Mouse (Mus musculus) R1 (cell line): ENCODE measurements around the gene Nxt1.

ENCODE experiments used
- DNase-seq: peaks from one replicate; pipeline ENCODE4 v3.0.0-alpha.2; 2018; ENCODE audit warnings: low read depth, low spot score

The Nxt1 gene

GRCm38 (mm10) chr2:148672199-148673096, at the start of gene Nxt1:
TSS of gene Nxt1 (plus strand) at chr2:148672601.
- DNase-seq = peak; percentile 97

GRCm38 (mm10) chr2:148623067-148623466, 49.3 kb upstream of the Nxt1 start:
- no peak for DNase-seq

GRCm38 (mm10) chr2:148624484-148624883, 47.9 kb upstream of the Nxt1 start:
- no peak for DNase-seq

GRCm38 (mm10) chr2:148627011-148627471, 45.4 kb upstream of the Nxt1 start:
- DNase-seq = no peak

DNA sequence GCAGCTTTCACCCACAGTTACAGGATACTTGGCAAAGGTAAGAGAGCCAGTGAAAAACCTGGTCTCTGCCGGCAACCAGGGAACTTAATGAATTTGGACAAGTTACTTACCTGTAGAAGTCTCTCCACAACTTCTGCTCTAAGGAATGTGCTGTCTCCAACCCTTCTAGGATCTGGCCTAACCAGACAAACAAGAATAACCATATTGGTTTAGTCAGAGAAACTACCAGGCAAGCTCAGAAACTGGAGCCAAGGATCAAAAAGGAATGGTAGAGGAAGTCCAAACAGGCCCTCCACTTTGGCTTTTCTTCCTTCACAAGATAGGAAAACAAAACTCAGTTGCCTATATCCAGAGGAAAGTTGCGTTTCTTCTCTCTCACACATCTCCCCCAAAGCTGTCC, 41.4 kb upstream of the Nxt1 start:
- DNase-seq = no peak

DNA sequence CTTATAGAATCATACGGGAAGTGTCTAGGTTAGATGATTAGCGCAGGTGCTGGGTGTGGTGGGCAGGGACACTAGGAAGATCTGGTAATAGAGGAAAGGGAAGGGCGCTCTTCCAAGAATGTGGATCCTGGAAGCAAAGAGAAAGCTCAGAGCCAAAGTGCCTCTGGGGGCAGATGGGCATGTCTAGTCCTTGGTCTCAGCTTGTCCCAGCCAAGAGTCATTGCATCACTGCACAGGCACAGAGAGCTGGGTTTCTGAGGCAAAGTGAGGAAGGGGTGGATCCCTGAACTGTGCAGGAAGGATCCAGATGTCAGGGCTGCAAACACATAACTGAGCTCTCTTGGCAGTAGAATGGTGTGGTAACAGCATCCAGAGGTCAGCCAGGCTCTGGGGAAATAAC, 40.8 kb upstream of the Nxt1 start:
- no peak for DNase-seq

- no peak for DNase-seq
These were observed 37.9 kb upstream of the Nxt1 start for GRCm38 (mm10) chr2:148634466-148634865.

GRCm38 (mm10) chr2:148642610-148643370, 29.6 kb upstream of the Nxt1 start:
- no peak for DNase-seq

- DNase-seq = no peak
These were observed 27.9 kb upstream of the Nxt1 start for GRCm38 (mm10) chr2:148644421-148645000.

DNA sequence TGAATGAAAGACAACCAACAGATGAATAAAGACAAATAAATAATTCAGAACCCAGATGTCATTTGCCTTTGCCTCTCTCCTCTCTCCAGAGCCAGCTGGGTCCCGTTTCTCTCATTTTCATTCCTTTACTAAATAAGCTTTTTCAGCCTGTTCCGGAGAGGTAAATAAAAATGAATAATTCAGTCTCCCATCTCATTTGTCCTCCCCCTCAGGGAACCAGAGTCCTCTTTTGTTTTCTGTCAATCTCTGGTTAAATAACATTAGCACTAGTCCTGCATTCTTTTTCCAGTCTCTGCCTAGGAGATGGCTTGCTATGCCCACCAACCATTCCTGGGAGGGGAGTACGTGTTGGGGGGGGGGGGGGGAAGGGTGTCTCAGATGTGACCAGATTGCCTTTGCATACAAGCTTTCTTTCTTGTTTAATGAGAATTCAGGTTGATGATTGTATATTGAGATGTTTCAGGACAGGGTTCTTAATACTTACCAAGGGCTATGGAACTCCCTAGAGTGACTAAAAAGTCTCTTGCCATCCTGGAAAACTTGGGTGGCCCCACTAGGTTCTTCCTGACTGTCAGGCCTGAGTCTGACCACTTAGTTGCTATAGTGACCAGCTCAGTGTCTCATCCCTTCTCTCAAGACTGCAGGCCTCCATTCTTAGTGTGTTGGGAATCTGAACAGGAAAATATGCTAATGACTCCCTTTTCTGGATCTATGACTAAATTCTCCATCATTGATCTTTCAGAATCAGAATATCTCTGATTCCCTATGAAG, 21.6 kb upstream of the Nxt1 start:
- DNase-seq = peak; percentile 5

- peak; percentile 37 for DNase-seq
These were observed 17.4 kb upstream of the Nxt1 start for GRCm38 (mm10) chr2:148654961-148655360.

GRCm38 (mm10) chr2:148663458-148663857, 8.9 kb upstream of the Nxt1 start:
- DNase-seq = no peak

DNA sequence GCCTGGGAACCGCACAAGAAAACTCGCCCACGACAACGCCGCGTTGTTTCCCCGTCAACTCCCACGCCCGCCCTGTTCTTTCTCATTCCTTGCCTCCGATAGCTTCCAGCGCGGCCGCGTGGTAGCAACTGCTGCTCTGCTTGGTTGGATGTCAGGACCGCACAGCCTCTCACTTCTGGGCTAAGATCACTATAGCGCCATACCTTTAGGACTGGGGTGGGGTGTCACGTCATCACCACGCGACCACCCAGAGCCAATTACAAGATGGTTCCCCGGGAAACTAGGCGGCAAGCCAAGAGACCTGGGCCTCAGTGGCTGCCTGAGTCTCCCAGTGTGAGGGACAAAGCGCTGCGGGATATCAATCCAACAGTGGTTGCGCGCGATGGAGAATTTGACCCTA, 5.4 kb downstream of the Nxt1 start:
- DNase-seq = peak; percentile 97

GRCm38 (mm10) chr2:148679346-148679745, 6.9 kb downstream of the Nxt1 start:
- peak; percentile 96 for DNase-seq

DNA sequence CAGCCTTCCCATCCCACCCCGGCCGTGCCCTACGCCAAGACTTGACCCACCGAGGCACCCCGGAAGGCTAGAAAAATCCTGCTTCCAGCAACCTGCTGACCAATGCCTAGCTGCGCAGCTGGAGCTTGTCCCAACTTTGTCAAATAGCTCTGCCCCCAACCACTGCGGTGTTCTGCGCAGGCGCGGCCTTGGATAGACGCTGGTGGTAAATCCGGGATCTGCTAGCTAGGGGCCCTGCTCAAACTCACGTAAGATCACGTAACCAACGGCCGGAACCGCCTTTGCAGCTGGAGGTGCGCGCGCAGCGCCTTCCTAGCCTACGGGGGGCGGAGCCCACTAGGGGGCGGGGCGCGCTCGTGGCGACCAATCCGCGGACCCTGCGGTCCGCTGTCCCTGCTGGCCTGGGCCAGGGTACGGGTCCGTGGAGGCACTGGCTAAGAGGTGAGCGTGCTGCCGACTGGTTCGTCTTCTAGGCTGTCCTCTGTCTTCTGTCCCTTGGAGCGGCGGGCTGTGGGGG, 8.4 kb downstream of the Nxt1 start, which contains the start of gene Gzf1:
Gene Gzf1, plus strand, starts transcription at position 249 of the 517 bp plus-strand sequence.
- DNase-seq = peak; percentile 99

DNA sequence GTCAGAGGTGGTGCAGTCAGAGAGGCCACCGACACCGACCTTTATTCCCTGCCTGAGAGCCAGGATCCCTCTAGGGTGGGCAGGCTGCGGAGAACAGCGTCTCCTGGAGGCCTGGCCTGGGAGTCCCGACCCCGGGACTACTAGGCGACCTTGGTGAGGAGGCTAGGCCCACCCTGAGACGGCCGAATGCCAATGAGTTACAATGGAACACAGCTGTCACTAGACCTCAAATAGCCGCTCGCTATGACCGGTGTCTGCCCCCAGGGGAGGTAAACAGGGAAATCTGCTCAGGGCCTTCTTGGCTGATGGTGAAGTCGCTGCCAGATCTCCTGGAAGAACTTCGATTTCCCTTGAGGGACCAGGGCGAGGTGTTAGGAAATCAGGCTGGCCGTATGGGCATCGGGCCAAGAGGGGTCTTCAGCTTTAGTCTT, 9.1 kb downstream of the Nxt1 start:
- DNase-seq = peak; percentile 66

GRCm38 (mm10) chr2:148683031-148683430, 10.6 kb downstream of the Nxt1 start:
- no peak for DNase-seq

DNA sequence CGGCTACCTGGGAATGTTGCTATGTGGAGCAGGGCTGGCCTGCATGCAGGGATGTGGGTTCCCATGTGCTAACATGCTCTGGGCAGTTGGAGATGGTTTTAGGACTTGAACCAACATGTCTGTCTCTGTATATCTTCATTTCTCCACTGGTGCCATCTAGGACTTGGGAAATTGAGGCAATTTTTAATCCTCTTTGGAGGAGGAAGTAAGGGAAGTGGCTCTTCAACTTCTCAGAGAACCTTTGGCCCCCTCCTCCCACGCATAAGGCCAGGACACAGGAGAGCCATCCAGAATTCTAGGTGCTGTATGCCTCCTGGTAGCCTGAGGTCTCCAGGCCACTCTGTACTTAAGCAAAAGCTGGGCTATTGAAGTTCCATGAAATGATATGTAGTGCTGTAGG, 12.6 kb downstream of the Nxt1 start:
- DNase-seq = no peak

GRCm38 (mm10) chr2:148685709-148686108, 13.3 kb downstream of the Nxt1 start:
- no peak for DNase-seq

DNA sequence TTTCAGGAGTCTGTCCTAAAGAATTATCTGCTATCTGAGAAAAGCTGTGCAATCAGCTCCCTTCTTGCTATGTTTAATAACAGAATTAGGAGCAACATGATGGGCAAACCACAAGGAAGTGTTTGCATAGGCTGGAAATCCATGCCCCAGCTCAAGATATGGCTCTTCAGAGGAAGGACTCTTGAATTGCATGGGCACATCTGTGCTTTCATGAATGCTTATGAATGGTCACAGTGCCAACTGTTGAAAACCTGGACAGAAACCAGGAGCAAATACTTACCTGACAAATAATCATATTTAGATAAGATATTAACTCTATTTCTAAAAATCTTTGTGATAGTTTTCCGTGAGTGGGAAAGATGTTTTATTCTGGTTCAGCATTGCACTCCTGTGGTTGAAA, 14.5 kb downstream of the Nxt1 start:
- DNase-seq = no peak

DNA sequence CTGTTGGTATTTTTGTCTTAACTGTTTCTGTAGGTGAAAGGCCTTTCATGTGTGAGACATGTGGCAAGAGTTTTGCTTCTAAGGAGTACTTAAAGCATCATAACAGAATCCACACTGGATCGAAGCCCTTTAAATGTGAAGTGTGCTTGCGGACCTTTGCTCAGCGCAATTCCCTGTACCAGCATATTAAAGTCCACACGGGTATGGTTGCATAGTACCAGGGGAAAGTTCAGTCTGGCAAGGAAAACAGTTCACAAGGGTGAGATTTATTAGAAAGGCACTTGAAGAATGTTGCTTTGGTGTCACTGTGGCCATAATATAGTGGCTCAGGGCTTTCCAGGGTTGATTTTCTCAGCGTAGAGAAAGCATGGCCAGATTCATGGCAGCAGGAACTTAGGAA, 15.6 kb downstream of the Nxt1 start:
- no peak for DNase-seq
